In the genomic region with DNA sequence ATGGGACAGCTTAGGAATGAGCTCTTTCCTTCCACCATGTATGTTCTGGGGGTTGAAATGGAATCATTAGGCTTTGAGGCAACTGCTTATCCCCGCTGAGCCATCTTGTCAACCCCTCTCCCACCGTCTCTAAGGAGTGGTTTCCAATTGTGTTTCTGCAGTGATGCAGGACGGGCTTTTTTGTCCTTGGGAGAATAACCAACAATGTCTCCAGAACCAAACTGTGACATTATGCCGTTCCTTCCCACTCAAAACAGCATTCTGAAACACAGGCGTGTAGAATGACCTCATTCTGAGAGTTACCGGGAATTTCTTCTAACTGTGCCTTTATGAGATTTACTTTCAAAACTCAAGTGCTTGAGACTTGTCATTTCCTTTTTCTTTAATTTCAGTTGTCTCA, we compare ENCODE assay signal across 13 mouse cellular contexts. TPM values are rescaled to one million over a fixed set of nuclear protein-coding genes. Genes with fewer than 3 reads are reported as not detected.
DNase-seq lines count a peak whose midpoint lies in the region; ATAC-seq lines count a peak whose summit lies in the region.
"Had no signal": no experiment of that assay in that cellular context is flagged by ENCODE, and none has a peak within 500 bp of the region (broad histone marks: within the 10 kb centered on the region; RNA-seq: fewer than 3 reads in every experiment).

No protein-coding gene starts in this region.

- peak overlapping the region; percentile 28; the same call in 1 of the 2 replicates for H3K27ac ChIP-seq in limb, embryonic 13.5 days
- H3K27ac ChIP-seq in limb, embryonic 10.5 days: no peak overlapping the region
- H3K27ac ChIP-seq in embryonic facial prominence, embryonic 10.5 days (replicated peaks): peak overlapping the region; percentile 76
- H3K27ac ChIP-seq in hindbrain, embryonic 10.5 days: peak overlapping the region; percentile 91
- 0 out of 2 replicates have a peak overlapping the region, but pooled peaks have one; percentile 4 for H3K27ac ChIP-seq in stomach, embryonic 15.5 days
- H3K27ac ChIP-seq: left cerebral cortex, adult 2 months; lung, embryonic 15.5 days had no signal

- H3K36me3 ChIP-seq in limb, embryonic 13.5 days: no peaks in the 10 kb centered on the region
- H3K36me3 ChIP-seq in limb, embryonic 10.5 days: no peaks in the 10 kb centered on the region
- H3K36me3 ChIP-seq in embryonic facial prominence, embryonic 10.5 days (replicated peaks): no peaks in the 10 kb centered on the region
- no peaks in the 10 kb centered on the region for H3K36me3 ChIP-seq in hindbrain, embryonic 10.5 days
- no peaks in the 10 kb centered on the region for H3K36me3 ChIP-seq in stomach, embryonic 15.5 days
- H3K36me3 ChIP-seq: lung, embryonic 15.5 days had no signal

- no peak for DNase-seq in limb, embryonic 10.5 days (ENCODE audit: low spot score)
- DNase-seq in embryonic facial prominence, embryonic 10.5 days (ENCODE audit: low spot score): no peak
- DNase-seq in hindbrain, embryonic 10.5 days (ENCODE audit: low spot score): peak; percentile 57
- DNase-seq in cerebellum, adult 11-12 months: no peak
- DNase-seq in adrenal gland, postnatal 14 days: no peak
- DNase-seq: adrenal gland, postnatal 10 days; heart, postnatal 10 days; liver; thymus, postnatal 4 days had no signal

- 87% methylated on average over 6 of the region's 6 CpGs for WGBS in limb, embryonic 13.5 days
- 96% methylated on average over 6 of the region's 6 CpGs for WGBS in limb, embryonic 10.5 days
- WGBS in embryonic facial prominence, embryonic 10.5 days: 73% methylated on average over 6 of the region's 6 CpGs
- 40% methylated on average over 6 of the region's 6 CpGs for WGBS in hindbrain, embryonic 10.5 days
- 81% methylated on average over 6 of the region's 6 CpGs for WGBS in stomach, embryonic 15.5 days

- H3K9me3 ChIP-seq in limb, embryonic 13.5 days: no peaks in the 10 kb centered on the region
- H3K9me3 ChIP-seq in limb, embryonic 10.5 days (replicated peaks): no peaks in the 10 kb centered on the region
- peaks cover 5% of the 10 kb centered on the region for H3K9me3 ChIP-seq in embryonic facial prominence, embryonic 10.5 days
- H3K9me3 ChIP-seq in hindbrain, embryonic 10.5 days: peaks cover 9% of the 10 kb centered on the region; the same call in 1 of the 2 replicates
- H3K9me3 ChIP-seq in stomach, embryonic 15.5 days: no peaks in the 10 kb centered on the region
- H3K9me3 ChIP-seq: lung, embryonic 15.5 days had no signal

- ATAC-seq in limb, embryonic 13.5 days (ENCODE audit: low FRiP score, low read depth): no peak
- no peak for ATAC-seq in stomach, embryonic 15.5 days (ENCODE audit: insufficient read depth, low FRiP score, low read depth)

- no peak overlapping the region for H3K4me3 ChIP-seq in limb, embryonic 13.5 days
- H3K4me3 ChIP-seq in limb, embryonic 10.5 days: no peak overlapping the region
- H3K4me3 ChIP-seq in embryonic facial prominence, embryonic 10.5 days: no peak overlapping the region
- H3K4me3 ChIP-seq in hindbrain, embryonic 10.5 days: peak overlapping the region; percentile 31; the same call in 1 of the 2 replicates
- no peak overlapping the region for H3K4me3 ChIP-seq in stomach, embryonic 15.5 days (replicated peaks)
- H3K4me3 ChIP-seq: left cerebral cortex, adult 2 months; lung, embryonic 15.5 days had no signal

- no peak overlapping the region for H3K4me2 ChIP-seq in limb, embryonic 13.5 days (replicated peaks)
- no peak overlapping the region for H3K4me2 ChIP-seq in stomach, embryonic 15.5 days
- H3K4me2 ChIP-seq: lung, embryonic 15.5 days had no signal

- peaks cover 17% of the 10 kb centered on the region for H3K4me1 ChIP-seq in limb, embryonic 13.5 days
- peaks cover 14% of the 10 kb centered on the region for H3K4me1 ChIP-seq in limb, embryonic 10.5 days
- peaks cover 22% of the 10 kb centered on the region for H3K4me1 ChIP-seq in embryonic facial prominence, embryonic 10.5 days
- H3K4me1 ChIP-seq in hindbrain, embryonic 10.5 days (replicated peaks): peaks cover 38% of the 10 kb centered on the region
- peaks cover 3% of the 10 kb centered on the region for H3K4me1 ChIP-seq in stomach, embryonic 15.5 days
- H3K4me1 ChIP-seq: lung, embryonic 15.5 days had no signal

- no peaks in the 10 kb centered on the region for H3K27me3 ChIP-seq in limb, embryonic 13.5 days
- no peaks in the 10 kb centered on the region for H3K27me3 ChIP-seq in limb, embryonic 10.5 days (ENCODE audit: low read depth, poor library complexity, severe bottlenecking)
- no peaks in the 10 kb centered on the region for H3K27me3 ChIP-seq in embryonic facial prominence, embryonic 10.5 days (replicated peaks; ENCODE audit: low read depth, poor library complexity, severe bottlenecking)
- H3K27me3 ChIP-seq in hindbrain, embryonic 10.5 days (ENCODE audit: insufficient read depth, poor library complexity, severe bottlenecking): no peaks in the 10 kb centered on the region
- H3K27me3 ChIP-seq in stomach, embryonic 15.5 days (replicated peaks): no peaks in the 10 kb centered on the region
- H3K27me3 ChIP-seq: lung, embryonic 15.5 days had no signal

- H3K9ac ChIP-seq in limb, embryonic 13.5 days: no peak overlapping the region
- no peak overlapping the region for H3K9ac ChIP-seq in stomach, embryonic 15.5 days
- H3K9ac ChIP-seq: lung, embryonic 15.5 days had no signal

RNA-seq across cellular contexts. Expression of a gene that starts 28.2 kb away (rescaled TPM):
- polyA plus RNA-seq in limb, embryonic 13.5 days (2015; fragmentation: Nextera tagmentation; extraction: Ambion mirVana): 8.9 and 10.1 TPM in 2 replicates
- 3.1 and 3.8 TPM in 2 replicates for polyA plus RNA-seq in limb, embryonic 10.5 days (2016; fragmentation: Nextera tagmentation; extraction: Ambion mirVana)
- 2.6 and 2.9 TPM in 2 replicates for polyA plus RNA-seq in embryonic facial prominence, embryonic 10.5 days (2016; fragmentation: Nextera tagmentation; extraction: Ambion mirVana)
- polyA plus RNA-seq in hindbrain, embryonic 10.5 days (2016; fragmentation: Nextera tagmentation; extraction: Ambion mirVana): 2.7 TPM in 2 replicates
- polyA plus RNA-seq in stomach, embryonic 15.5 days (2015; fragmentation: Nextera tagmentation; extraction: Ambion mirVana): 6.8 and 6.9 TPM in 2 replicates
- 107 and 136 TPM in 2 replicates for total RNA-seq in adrenal gland, postnatal 14 days (2021)

RNA-seq across cellular contexts. Expression of a gene that starts 44.9 kb away (rescaled TPM):
- 55.5 and 58.0 TPM in 2 replicates for polyA plus RNA-seq in limb, embryonic 13.5 days (2015; fragmentation: Nextera tagmentation; extraction: Ambion mirVana)
- polyA plus RNA-seq in limb, embryonic 10.5 days (2016; fragmentation: Nextera tagmentation; extraction: Ambion mirVana): 62.3 and 74.5 TPM in 2 replicates
- polyA plus RNA-seq in embryonic facial prominence, embryonic 10.5 days (2016; fragmentation: Nextera tagmentation; extraction: Ambion mirVana): 68.3 and 70.6 TPM in 2 replicates
- 60.9 and 63.5 TPM in 2 replicates for polyA plus RNA-seq in hindbrain, embryonic 10.5 days (2016; fragmentation: Nextera tagmentation; extraction: Ambion mirVana)
- polyA plus RNA-seq in stomach, embryonic 15.5 days (2015; fragmentation: Nextera tagmentation; extraction: Ambion mirVana): 52.7 and 55.8 TPM in 2 replicates
- total RNA-seq in adrenal gland, postnatal 14 days (2021): 15.3 and 16.1 TPM in 2 replicates
